Mouse (Mus musculus) T-helper 2 cell (primary cell): ENCODE results near the gene Brd3.
"Not testable (repeated sequence)": the region's sequence is repeated elsewhere in the genome, so short reads cannot be mapped to it uniquely, and the experiment has no call there.

Source experiments
- in situ Hi-C: fragments of 300-600 bp; cut with MboI, MseI; formaldehyde crosslinking; loops from one replicate; pipeline ENCODE4 v1.15.1; 2025; ENCODE audit warnings: high pct_unique_total_duplicates

Brd3 gene

DNA sequence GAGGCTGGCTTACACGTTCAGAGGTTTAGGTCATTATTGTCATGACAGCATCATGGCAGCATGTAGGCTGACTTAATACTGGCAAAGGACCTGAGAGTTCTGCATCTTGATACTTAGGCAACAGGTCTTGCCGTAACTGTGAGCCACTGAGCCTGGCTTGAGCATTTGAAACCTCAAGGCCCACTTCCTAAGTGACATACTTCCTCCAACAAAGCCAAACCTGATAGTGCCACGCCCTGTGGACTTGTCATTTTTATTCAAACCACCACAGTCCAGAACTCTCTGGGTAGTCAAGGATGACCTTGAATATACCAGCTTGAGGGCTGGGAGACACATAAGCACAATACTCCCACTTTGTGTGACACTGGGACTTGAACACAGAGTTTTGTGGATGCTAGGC lies 5.4 kb upstream of the Brd3 start:
- in situ Hi-C loops, result no loop called here

- in situ Hi-C loops, result no loop called here
Observed at GRCm38 (mm10) chr2:27510706-27511105, 3.2 kb upstream of the Brd3 start.

- in situ Hi-C loops, result not testable (repeated sequence)
Observed at GRCm38 (mm10) chr2:27506658-27507057, 804 bp downstream of the Brd3 start.

DNA sequence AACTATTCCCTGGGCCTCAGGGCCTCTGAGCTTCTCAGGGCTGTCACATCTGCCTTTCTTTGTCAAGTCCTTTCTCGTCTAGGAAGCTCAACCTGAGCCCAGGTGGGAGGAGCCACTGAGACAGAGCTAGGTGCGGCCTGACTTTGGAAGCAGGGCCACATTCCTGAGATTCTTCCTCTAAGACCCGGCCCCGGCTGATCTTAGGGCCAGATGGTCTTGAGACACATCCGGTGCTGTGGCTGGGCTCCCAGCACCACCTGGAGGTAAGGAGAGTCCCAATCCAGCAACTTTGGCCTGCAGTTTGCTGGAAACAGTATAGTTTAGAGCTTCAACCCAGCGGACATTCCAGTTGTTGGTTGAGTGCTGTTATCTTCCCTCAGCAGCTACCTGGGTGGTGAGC lies 1.9 kb downstream of the Brd3 start:
- in situ Hi-C loops, result no loop called here

DNA sequence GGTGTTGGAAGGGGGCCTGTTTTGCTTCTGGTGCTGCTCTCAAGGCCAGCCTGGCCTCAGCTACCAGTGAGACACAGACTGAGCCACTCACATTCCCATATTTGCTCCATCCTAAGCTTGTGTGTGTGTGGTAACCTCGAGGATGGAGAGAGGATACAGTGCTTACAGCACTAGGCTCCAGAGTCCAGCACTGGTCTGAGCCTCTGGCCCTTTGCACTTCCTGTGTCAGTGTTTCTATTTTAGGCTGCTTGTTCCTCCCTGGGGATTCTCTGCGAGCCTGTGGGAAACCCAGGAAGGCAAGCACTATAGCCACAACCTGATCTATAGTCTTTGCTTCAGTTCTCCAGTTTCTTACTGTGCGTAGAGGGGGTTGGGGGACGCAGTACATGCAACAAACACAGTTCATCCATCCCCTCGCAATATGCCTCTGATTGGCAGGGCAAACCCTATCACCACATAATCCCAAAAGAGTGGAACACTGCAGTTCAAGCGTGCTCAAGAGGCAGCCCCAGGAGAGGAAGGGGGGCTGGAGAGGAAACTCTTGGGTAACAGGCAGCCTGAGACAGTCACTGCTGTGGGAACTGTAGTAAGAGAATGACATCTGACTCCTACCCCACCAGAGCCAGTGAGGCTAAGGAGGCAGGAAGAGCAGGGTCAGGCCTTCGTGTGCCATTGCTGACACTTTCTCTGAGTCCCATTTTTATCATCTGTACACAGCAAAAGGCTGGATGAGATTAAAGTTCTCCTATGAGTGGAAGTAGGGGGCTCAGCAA lies 3.2 kb downstream of the Brd3 start:
- in situ Hi-C loops, result no loop called here

GRCm38 (mm10) chr2:27496391-27497028 lies 11.0 kb downstream of the Brd3 start:
- in situ Hi-C loops, result no loop called here

- in situ Hi-C loops, result no loop called here
Observed at GRCm38 (mm10) chr2:27493971-27494370, 13.5 kb downstream of the Brd3 start.

DNA sequence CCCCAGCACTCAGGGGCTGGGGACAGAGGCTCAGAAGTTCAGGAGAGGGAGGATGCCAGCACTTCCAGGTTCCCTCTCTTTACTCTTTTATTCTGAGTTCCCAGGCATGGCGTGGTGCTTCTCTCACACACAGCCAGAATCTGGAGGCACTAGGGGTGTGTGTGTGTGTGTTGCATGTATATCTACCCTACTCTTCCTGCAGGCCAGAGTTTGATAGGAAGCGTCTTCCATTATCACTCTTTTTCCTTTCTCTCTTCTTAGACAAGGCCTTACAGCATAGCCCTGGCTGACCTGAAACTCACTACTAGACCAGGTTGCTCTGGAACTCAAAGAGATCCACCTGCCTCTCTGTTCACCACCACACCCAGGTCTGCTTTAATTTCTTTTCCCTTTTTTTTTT lies 16.5 kb downstream of the Brd3 start:
- in situ Hi-C loops, result no loop called here

GRCm38 (mm10) chr2:27488362-27488761 lies 19.1 kb downstream of the Brd3 start:
- in situ Hi-C loops, result no loop called here

- in situ Hi-C loops, result no loop called here
Observed at GRCm38 (mm10) chr2:27487336-27488049, 20.0 kb downstream of the Brd3 start.

GRCm38 (mm10) chr2:27486725-27487124 lies 20.7 kb downstream of the Brd3 start:
- in situ Hi-C loops, result no loop called here

DNA sequence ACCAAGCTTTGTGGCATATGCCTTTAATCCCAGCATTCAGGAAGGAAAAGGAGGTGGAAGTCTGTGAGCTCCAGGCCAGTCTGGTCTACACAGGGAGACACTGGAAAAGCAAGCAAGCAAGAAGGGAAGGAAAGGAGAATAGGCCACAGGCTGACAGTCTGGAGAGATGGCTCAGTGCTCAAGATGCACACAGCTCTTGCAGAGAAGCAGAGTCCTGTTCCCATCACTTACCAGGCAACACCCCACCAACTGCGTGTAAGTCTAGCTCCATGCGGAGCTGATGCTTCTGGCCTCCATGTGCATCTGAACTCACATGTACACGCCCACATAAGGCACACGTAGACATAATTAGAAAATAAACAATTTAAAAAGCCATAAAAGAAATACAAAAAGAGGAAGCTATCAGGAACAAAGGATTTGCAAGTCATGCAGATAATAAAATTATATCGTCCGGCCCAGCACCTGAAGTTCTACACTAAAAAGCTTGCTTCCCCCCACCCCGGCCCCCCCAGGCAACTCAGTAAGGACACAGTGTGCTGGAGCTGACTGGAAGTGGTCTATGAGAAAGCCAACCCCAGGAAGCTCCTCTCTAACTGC lies 25.1 kb downstream of the Brd3 start:
- in situ Hi-C loops, result no loop called here

- in situ Hi-C loops, result no loop called here
Observed at GRCm38 (mm10) chr2:27480367-27480766, 27.1 kb downstream of the Brd3 start.

- in situ Hi-C loops, result no loop called here
Observed at GRCm38 (mm10) chr2:27479821-27480220, 27.6 kb downstream of the Brd3 start.

GRCm38 (mm10) chr2:27476303-27477192 lies 30.9 kb downstream of the Brd3 start:
- in situ Hi-C loops, result no loop called here

- in situ Hi-C loops, result no loop called here
Observed at GRCm38 (mm10) chr2:27475495-27476302, 31.8 kb downstream of the Brd3 start.

DNA sequence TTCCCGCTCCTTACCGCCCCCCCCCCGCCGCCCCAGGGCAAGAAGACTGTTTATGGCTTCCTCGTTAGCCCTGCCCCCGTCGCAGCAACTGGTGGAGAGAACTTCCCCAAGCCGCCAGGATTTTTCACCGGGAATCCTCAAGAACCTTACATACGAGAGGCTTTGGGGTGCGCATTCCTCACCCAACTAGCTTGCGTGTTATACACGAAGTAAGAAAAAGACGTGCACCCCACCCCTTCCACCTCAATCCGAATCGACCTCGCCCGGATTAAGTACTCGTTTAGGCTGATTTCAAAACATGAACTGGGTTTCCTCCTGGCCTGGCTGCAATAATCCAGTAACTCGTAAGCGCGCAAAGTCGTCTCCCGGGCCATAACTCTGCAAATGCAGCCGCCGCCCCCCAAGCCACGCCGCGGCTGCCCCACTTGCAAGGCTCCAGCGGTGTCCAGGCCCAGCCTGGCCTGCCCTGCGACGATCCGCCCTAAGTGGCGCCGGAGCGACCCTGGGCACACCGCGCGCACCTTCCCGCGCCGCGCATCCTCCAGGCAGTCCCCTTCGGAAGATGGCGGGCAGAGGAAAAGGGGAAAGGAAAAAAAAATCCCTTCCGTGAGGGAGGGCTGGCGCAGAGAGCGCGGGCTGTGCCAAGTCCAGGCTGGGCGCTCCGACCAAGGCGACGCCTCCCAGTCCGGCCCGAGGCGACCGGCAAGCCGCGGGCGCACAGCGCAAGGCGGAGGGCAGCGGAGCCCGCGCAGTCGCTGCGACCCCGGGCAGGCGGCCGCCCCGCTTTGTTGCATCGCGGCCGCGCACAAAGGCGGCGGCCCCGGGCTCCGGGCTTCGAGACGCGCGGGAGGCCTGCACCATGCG lies 32.6 kb downstream of the Brd3 start:
- in situ Hi-C loops, result no loop called here

- in situ Hi-C loops, result no loop called here
Observed at GRCm38 (mm10) chr2:27473911-27474310, 33.6 kb downstream of the Brd3 start.

DNA sequence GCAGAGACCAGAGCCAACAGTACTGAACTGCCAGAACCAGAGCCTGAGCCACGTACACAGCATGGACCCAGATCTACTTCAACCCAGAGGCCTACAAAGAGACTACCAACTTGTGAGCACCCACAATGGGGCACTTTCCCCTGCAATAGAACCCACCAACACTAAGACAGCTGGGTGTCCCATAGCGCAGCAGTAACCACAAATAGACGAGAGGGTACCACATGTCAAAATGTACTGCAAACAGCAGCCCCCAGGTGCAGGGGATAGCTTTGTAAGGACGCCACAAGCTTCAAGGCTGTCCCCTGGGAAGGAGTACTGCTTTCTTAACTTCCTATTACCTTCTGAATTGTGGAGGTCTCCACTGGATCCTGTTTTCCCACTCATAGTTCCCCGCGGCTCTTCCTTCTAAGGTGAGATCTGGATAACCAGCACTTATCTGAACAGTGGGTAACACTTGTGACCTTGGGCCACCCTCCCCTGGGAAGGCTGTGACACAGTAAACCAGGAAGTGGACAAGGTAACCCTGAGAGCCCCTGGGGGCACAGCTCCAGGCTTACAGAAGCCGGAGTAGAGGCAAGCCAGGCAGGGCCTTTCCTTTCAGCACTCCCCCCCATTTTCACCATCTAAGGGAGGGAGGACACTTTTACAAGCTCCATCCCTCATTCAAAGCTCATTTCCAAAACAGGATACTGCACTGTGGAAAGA lies 34.2 kb downstream of the Brd3 start:
- in situ Hi-C loops, result no loop called here
